In the genomic region with DNA sequence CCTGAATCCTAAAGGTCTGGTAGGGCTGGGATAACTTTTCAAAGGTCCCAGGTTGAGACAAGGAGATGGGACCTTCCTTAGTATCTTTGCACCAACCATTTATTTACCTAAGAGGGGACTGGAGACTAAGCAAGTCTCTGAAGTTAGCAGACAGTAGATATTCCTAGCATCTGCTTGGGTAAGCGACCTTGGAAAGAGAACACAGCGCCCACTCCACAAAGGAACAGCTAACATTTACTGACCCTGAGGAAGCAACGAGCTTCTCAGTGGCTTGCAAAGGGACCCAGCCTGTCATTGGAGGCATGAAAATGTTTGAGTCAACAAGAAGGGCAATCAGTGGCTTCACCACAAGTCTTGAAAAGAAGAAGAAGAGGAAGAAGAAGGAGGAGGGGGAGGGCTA, we compare ENCODE assay signal across 24 mouse cellular contexts. TPM values are rescaled to one million over a fixed set of nuclear protein-coding genes. Genes with fewer than 3 reads are reported as not detected.
DNase-seq lines count a peak whose midpoint lies in the region; TF ChIP-seq lines count a peak whose summit lies in the region.
"Had no signal": no experiment of that assay in that cellular context is flagged by ENCODE, and none has a peak within 500 bp of the region (broad histone marks: within the 10 kb centered on the region; RNA-seq: fewer than 3 reads in every experiment).

No protein-coding gene starts in this region.

- no peak for TF ChIP-seq CTCF in kidney, adult 2 months (conservative IDR thresholded peaks at IDR 0.05; ENCODE audit: insufficient read depth, insufficient read length, low read depth, low read length)
- TF ChIP-seq CTCF in bone marrow macrophage, adult 2 months (IDR thresholded peaks at IDR 0.05; ENCODE audit: low read depth, low read length) = no peak

- no peak overlapping the region for H3K4me3 ChIP-seq in kidney, adult 2 months (ENCODE audit: insufficient read depth, low read depth, low read length)
- H3K4me3 ChIP-seq in bone marrow macrophage, adult 2 months (ENCODE audit: insufficient read depth, low read length) = no peak overlapping the region
- H3K4me3 ChIP-seq: embryonic facial prominence, embryonic 13.5 days; forebrain, embryonic 10.5 days; forebrain, embryonic 15.5 days; limb, embryonic 10.5 days; limb, embryonic 15.5 days; liver, embryonic 13.5 days; midbrain, embryonic 13.5 days; neural tube, embryonic 13.5 days had no signal

- no peaks in the 10 kb centered on the region for H3K27me3 ChIP-seq in kidney, adult 2 months (replicated peaks; ENCODE audit: control insufficient read depth, insufficient read depth, low read length)
- H3K27me3 ChIP-seq in splenic B cell, adult 2 months (ENCODE audit: control insufficient read depth, insufficient read depth, low read length, poor library complexity, severe bottlenecking) = no peaks in the 10 kb centered on the region
- H3K27me3 ChIP-seq: embryonic facial prominence, embryonic 13.5 days; forebrain, embryonic 15.5 days; limb, embryonic 15.5 days; liver, embryonic 13.5 days; midbrain, embryonic 13.5 days; neural tube, embryonic 13.5 days had no signal

- H3K36me3 ChIP-seq in kidney, adult 2 months (ENCODE audit: control insufficient read depth, insufficient read depth, low read length) = no peaks in the 10 kb centered on the region
- H3K36me3 ChIP-seq in splenic B cell, adult 2 months (ENCODE audit: control insufficient read depth, insufficient read depth, low read length, poor library complexity, severe bottlenecking) = no peaks in the 10 kb centered on the region
- H3K36me3 ChIP-seq: embryonic facial prominence, embryonic 13.5 days; forebrain, embryonic 10.5 days; forebrain, embryonic 15.5 days; G1E; limb, embryonic 10.5 days; limb, embryonic 15.5 days; liver, embryonic 13.5 days; midbrain, embryonic 13.5 days; neural tube, embryonic 13.5 days had no signal

- 0 out of 2 replicates have a peak overlapping the region, but pooled peaks have one; percentile 4 for H3K27ac ChIP-seq in kidney, adult 2 months (ENCODE audit: insufficient read depth, low read depth, low read length)
- H3K27ac ChIP-seq in bone marrow macrophage, adult 2 months (ENCODE audit: insufficient read depth, low read depth, low read length) = peak overlapping the region; percentile 21; the same call in 1 of the 2 replicates
- H3K27ac ChIP-seq: embryonic facial prominence, embryonic 13.5 days; forebrain, embryonic 10.5 days; forebrain, embryonic 15.5 days; limb, embryonic 10.5 days; limb, embryonic 15.5 days; liver, embryonic 13.5 days; midbrain, embryonic 13.5 days; neural tube, embryonic 13.5 days had no signal

- H3K4me1 ChIP-seq in kidney, adult 2 months (ENCODE audit: control insufficient read depth, insufficient read depth, low read length) = no peaks in the 10 kb centered on the region
- peaks cover 5% of the 10 kb centered on the region for H3K4me1 ChIP-seq in bone marrow macrophage, adult 2 months (ENCODE audit: control insufficient read depth, insufficient read depth, low read length)
- H3K4me1 ChIP-seq: forebrain, embryonic 15.5 days; limb, embryonic 15.5 days; liver, embryonic 13.5 days; neural tube, embryonic 13.5 days had no signal

- no peak for DNase-seq in kidney, adult 2 months
- no peak for DNase-seq in kidney, postnatal 25 days
- peak; percentile 22 for DNase-seq in ovary, postnatal 36 days (ENCODE audit: low spot score)
- no peak for DNase-seq in ovary, postnatal 14 days (ENCODE audit: low spot score)
- DNase-seq in splenic B cell, adult 2 months (ENCODE audit: low read depth, low spot score) = peak; percentile 12
- no peak for DNase-seq in gastrocnemius, postnatal 10 days
- DNase-seq: cerebellum, adult 18-20 months; cerebellum, postnatal 10 days; layer of hippocampus, postnatal 36 days; liver, embryonic 13.5 days; lung, adult 18-20 months; lung, postnatal 4 days; right cerebral cortex, adult 18-20 months; spleen, adult 18-20 months; thymus, postnatal 14 days had no signal

- WGBS in kidney, adult 2 months = 74% methylated on average over 3 of the region's 3 CpGs

- TF ChIP-seq POLR2A in kidney, adult 2 months (IDR thresholded peaks at IDR 0.05; ENCODE audit: low read depth, low read length) = no peak
- no peak for TF ChIP-seq POLR2A in bone marrow macrophage, adult 2 months (IDR thresholded peaks at IDR 0.05; ENCODE audit: borderline replicate concordance, low read depth, low read length)

RNA-seq across cellular contexts. Expression of a gene that starts 40.1 kb away (rescaled TPM):
- polyA plus RNA-seq in kidney, adult 2 months (2012; rRNA removed) = 15.9 and 16.5 TPM in 2 replicates
- polyA plus RNA-seq in bone marrow macrophage, adult 2 months (2012; ENCODE audit: insufficient read depth, insufficient read length, missing spikeins) = 14.9 and 16.8 TPM in 2 replicates
- total RNA-seq in gastrocnemius, postnatal 10 days (2021) = 10 to 100 TPM; 22.4 to 29.1 TPM

Comparison
In these comparisons a context has a peak if more than half of its experiments do, and no peak if none do; other contexts are left out.
1. DNase-seq: peak in ovary, postnatal 36 days (single experiment) and splenic B cell, adult 2 months (single experiment); none in kidney, adult 2 months (single experiment), kidney, postnatal 25 days (0 of 2), ovary, postnatal 14 days (single experiment) and gastrocnemius, postnatal 10 days (single experiment).